Mouse (Mus musculus) layer of hippocampus, adult 8-10 months (tissue): ENCODE measurements at regions not wholly inside any gene's neighbourhood (a gene's known extent, or its start where the extent isn't known, plus 50 kb on each side); places are given as distances from the start of the nearest gene placed in this dataset.

ENCODE experiments used
- DNase-seq, 2 experiments: peaks; one replicate each; pipeline ENCODE4 v3.0.0; 2022; ENCODE audit warnings: low spot score in 2 of 2

DNA sequence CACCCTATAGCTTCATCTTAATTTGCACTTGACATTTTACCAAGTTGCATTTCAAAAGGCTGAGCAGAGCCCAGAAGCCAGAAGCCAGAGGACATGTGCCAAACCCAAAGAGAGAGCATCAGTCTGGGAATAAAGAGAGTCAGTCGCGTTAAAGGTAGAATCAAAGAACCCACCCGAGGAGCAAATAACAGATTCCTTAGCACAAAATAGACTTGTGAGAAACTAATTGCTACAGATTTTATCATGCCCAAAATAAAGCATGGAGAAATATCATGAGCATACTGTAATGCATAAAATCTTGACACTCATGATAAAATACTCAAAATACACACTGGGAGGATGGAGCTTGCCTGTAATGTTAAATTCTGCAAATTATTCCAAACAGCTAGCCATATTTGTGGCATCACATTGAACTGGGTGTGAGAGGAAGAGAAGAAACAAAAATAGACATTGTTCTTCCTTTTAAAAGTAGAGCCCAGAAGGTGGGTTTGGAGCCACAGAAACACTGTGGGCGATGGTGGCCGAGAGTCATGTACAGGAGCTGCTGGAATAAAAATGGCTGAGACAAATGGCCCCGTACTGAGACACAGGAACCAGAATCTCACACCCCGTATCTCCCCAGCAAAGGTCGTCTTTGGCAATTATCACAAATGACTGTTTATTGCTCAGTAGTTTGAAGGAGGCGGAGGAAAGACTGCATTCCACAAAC lies 317.2 kb downstream of the Klf6 start:
- no peak for DNase-seq

GRCm38 (mm10) chr13:6189133-6189532 lies 327.9 kb downstream of the Klf6 start:
- no peak for DNase-seq

DNA sequence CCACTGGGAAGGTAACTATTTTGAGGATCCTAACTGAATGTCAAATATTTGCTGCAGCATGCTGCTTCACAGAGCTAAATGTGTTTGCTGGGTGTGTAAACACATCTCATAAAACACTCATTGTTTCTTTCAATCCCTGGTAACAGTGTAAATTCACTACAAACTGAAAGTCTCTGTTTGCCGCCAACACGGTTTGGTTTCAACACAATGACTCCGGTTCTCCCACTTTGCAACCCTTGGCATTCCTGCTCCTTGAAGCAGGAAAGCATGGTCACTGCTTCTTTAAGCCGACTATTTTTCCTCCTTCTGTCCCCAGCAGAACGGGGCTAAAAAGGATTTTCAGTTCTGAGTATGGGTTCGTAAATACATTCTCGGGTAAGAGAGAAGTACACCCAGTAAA lies 328.3 kb downstream of the Klf6 start:
- no peak for DNase-seq

- no peak for DNase-seq
Measured at GRCm38 (mm10) chr13:6191186-6191914, 330.1 kb downstream of the Klf6 start.

GRCm38 (mm10) chr13:6191915-6192295 lies 330.6 kb downstream of the Klf6 start:
- no peak for DNase-seq

GRCm38 (mm10) chr13:6196690-6197089 lies 335.4 kb downstream of the Klf6 start:
- DNase-seq: no peak

GRCm38 (mm10) chr13:6199107-6199506 lies 337.8 kb downstream of the Klf6 start:
- DNase-seq: no peak

DNA sequence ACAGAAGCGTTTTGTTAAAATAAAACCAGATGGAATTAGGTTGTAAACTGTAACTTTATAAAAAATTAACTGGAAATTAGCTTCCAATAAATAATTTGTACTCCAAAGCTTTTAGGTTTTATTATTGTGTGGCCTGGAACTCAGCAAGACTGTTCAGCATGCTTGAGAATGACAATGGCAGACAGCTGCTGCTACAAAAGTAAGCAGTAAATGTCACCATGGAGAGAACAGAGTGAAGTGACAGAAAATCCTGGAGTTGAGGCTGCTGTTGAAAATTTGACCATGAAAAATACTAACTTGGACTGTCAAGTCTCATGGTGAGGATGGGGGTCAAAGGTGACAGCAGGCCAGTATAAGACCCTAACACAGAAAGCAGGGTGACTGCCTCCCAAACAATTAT lies 340.2 kb downstream of the Klf6 start:
- DNase-seq: no peak

GRCm38 (mm10) chr13:6204801-6205200 lies 343.1 kb upstream of the Pitrm1 start:
- DNase-seq: no peak

- DNase-seq: no peak
Measured at GRCm38 (mm10) chr13:6212550-6212949, 335.4 kb upstream of the Pitrm1 start.

DNA sequence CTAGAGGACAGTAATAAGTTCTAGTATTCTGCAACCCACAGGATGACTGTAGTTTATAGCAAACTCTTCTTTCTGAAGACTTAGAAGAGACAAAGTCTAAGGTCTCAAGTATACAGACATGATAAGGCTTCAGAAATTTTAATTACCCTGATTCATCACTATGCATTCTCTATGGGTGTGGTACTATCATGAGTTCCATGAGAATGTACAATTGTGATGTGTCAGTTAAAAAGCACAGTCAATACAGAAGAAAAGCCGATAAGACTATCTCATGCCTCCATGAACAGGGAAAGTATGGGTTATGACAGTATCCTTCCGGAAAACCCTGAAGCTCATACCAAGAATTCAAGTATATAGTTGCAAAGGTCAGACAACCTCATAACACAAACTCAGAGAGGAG lies 333.8 kb upstream of the Pitrm1 start:
- DNase-seq: no peak

GRCm38 (mm10) chr13:6226087-6226643 lies 321.8 kb upstream of the Pitrm1 start:
- no peak for DNase-seq

DNA sequence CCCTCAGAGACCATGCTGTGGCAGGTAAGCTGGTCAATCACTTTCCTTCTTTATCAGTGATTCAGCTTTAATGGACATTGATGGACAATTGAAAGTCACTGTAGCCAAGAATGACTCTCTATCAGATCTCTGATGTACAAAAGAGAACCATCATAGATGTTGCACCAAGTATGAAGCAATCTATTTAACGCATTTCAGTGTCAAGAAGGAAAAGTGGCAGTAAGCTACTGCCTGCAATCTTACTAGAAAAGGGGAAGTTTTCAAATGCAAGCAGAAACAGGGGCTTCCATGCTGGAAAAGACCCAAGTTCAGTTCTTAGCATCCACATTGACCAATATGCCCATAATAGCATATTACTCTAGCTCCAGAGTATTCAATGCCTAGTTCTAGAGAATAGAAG lies 319.7 kb upstream of the Pitrm1 start:
- DNase-seq: no peak

- no peak for DNase-seq
Measured at GRCm38 (mm10) chr13:6235394-6235793, 312.6 kb upstream of the Pitrm1 start.

DNA sequence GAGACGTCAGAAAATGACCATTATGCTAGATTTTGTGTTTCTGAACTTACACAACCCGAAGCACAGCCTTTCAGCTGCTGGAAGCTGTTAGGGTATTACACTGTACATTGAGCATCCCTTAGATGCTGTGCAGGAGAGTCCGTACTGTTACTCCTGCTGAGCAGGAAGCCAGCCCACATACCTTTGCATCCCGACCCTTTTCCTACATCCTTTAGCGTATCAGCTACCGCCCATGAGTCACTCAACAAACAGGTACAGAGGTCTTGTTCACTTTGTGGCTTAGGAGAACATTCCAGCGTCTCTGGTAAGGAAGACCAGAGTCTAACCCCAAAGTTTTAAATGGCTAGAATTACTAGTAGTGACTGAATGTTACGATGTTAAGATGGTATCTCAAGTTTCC lies 311.4 kb upstream of the Pitrm1 start:
- no peak for DNase-seq

- no peak for DNase-seq
Measured at GRCm38 (mm10) chr13:6237201-6237600, 310.7 kb upstream of the Pitrm1 start.

- no peak for DNase-seq
Measured at GRCm38 (mm10) chr13:6240855-6241254, 307.1 kb upstream of the Pitrm1 start.

GRCm38 (mm10) chr13:6241472-6242123 lies 306.4 kb upstream of the Pitrm1 start:
- DNase-seq: no peak

DNA sequence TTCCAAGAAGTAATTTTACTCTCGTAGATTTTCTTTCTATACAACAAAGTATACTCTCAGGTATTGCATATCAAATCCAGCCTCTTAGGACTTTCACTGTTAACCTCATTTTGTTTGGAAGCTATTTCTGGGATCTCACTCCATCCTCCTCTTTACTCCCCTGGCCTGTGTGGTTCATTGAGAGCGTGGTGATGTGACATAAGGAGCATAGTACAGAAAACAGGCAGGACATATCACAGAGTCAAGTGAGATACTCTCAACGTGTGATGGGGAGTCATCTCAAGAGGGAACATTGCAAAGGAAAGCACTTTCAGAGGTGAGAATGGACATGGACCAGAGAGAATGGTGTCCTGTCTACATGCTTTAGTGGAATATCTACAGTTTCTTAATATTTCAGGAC lies 297.8 kb upstream of the Pitrm1 start:
- no peak for DNase-seq

DNA sequence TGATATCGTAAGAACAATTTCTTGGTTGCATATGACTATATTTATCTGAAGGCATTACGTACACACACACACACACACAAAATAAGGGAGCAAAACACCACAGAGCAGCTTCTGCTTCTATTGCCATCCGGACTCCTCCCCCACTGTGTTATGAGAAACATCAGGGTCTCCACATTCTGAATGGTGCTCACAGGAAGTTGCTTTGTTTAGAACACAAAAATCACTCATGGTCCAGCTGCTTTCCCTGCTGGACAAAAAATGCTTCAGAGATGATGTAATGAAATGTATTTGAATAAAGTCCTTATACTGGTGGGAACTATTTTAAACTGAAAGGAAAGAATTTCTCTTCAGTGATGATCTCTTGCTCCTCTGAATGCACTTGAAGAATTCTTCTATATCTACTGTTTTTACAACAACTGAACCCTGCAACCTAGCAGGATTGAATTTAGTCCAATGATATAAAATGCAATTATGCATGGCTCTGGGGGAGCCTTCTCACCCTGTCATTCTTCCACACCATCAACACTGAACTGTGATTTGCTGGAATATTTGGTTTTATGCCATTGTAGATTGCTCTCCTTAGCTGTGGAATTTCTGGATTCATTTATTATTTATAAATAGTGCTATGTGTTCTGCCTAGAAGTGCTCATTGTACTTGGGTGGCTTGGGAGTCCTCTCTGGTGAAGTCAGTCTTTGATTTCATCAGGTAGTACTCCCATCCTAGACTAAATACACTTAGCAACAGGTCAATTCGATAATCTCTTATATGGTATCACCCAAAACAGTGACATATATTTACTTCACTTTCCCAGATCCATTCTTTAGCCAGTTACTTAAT lies 296.7 kb upstream of the Pitrm1 start:
- DNase-seq: no peak

GRCm38 (mm10) chr13:6252100-6252499 lies 295.8 kb upstream of the Pitrm1 start:
- no peak for DNase-seq
